Mouse (Mus musculus) lung, postnatal 25 days (tissue): Measurements from ENCODE around the gene Cd200.
"Not testable (repeated sequence)": the region's sequence is repeated elsewhere in the genome, so short reads cannot be mapped to it uniquely, and the experiment has no call there.

Source experiments
- DNase-seq: peaks from one replicate; pipeline ENCODE4 v3.0.0; 2022; ENCODE audit warnings: low spot score

The Cd200 gene

GRCm38 (mm10) chr16:45377332-45377731 is 31.5 kb downstream of the Cd200 start:
- DNase-seq, result no peak

GRCm38 (mm10) chr16:45376812-45377211 is 32.0 kb downstream of the Cd200 start:
- no peak for DNase-seq

DNA sequence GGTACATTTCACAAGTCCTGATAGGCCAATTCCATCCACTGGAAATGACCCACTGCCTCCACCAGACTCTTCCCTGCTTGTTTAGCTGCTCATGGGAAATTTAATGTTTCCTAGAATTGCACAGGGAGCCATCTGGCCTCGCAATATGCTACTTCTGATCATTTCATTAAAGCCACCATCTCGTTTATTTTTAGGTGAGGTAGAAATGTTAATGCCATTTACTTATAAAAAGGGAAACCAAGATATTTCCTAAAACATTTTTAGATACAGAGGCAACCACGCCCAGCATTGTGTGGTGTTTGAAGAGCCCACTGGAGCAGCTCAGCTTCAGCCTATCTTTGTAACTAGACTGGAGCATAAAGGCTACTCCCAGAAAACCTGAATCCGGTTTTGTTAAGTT is 32.6 kb downstream of the Cd200 start:
- DNase-seq, result no peak

- DNase-seq, result no peak
These were observed 33.2 kb downstream of the Cd200 start for GRCm38 (mm10) chr16:45375506-45376225.

DNA sequence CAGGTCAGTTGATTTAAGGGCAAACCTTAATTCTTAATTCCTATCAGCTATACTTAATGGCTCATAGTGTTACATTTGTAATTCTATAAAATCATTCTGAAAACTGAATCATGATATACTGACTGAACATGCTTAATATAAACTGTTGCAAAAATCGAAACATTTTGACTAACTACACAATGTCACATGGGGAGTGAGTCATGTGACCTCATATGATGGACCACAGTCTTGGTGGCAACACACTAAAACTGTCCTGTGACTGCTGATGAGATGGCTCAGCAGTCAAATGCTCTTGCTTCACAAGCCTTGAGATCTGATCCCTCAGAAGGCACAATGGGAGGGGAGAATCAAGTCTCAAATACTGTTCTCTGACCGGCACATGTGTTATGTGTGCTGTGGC is 34.8 kb downstream of the Cd200 start:
- no peak for DNase-seq

- no peak for DNase-seq
These were observed 37.8 kb downstream of the Cd200 start for GRCm38 (mm10) chr16:45371076-45371475.

- no peak for DNase-seq
These were observed 39.4 kb downstream of the Cd200 start for GRCm38 (mm10) chr16:45369285-45369965.

- DNase-seq, result no peak
These were observed 42.7 kb downstream of the Cd200 start for GRCm38 (mm10) chr16:45366111-45366510.

GRCm38 (mm10) chr16:45365353-45365752 is 43.5 kb downstream of the Cd200 start:
- DNase-seq, result no peak

DNA sequence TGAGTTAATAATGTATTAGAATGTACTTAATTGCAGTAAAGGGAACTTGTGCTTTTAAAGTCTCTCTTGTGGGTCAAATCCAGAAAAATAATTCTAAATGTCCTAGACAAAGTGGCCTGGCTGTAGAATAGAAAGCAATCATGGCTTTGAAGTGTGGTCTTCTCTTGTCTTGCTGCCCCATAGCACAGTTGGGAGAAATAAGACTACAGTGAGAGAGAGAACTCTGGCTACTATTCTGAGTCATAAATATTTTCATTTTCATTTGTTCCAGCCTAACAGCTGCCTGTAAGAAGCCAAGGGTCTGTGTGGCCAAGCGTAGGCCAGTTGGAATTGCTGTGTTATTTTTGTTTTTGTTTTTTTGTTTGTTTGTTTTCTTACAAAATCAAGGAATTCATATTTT is 44.2 kb downstream of the Cd200 start:
- no peak for DNase-seq

GRCm38 (mm10) chr16:45363480-45364045 is 45.3 kb downstream of the Cd200 start:
- no peak for DNase-seq

GRCm38 (mm10) chr16:45361450-45361849 is 47.4 kb downstream of the Cd200 start:
- no peak for DNase-seq

- not testable (repeated sequence) for DNase-seq
These were observed 50.4 kb downstream of the Cd200 start for GRCm38 (mm10) chr16:45358441-45358840.

DNA sequence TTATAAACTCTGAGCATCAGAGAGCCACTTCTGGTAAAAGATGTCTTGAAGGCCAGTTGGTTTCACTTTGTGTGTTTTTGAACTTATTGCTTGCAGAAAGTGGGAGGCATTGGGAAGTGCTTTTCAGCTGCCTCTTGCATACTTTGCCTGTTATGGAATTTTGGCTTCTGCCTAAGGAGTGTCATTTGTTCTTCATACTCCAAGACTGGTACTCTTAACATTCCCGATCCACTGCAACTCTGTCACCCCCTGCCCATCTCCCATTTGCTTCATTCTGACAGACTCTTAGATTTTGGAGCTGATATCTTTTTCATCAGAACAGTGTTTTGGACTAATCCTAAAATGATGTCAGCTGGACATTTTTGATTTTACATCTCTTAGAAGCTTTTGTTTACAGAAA is 51.7 kb downstream of the Cd200 start:
- DNase-seq, result no peak

- DNase-seq, result no peak
These were observed 56.0 kb downstream of the Cd200 start for GRCm38 (mm10) chr16:45352875-45353274.

DNA sequence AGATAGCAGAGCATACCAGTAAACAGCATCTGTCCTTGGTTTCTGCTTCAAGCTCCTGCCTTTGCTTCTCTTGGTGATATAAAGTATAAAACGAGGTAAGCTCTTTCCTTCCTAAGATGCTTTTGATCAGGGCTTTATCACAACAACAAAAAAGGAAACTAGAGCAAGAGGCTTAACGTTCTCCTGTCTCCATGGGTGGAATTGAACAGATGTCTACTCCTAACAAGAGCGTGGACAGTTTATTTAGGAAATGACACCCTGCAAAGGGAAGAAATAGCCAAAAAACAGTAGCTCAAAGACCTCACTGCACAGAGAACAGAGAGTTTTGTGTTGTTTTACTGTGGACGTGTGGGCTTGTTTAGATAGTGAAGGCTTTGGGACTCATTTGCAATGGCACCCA is 58.1 kb downstream of the Cd200 start:
- DNase-seq, result no peak

GRCm38 (mm10) chr16:45349523-45350298 is 59.1 kb downstream of the Cd200 start:
- DNase-seq, result peak; percentile 59

DNA sequence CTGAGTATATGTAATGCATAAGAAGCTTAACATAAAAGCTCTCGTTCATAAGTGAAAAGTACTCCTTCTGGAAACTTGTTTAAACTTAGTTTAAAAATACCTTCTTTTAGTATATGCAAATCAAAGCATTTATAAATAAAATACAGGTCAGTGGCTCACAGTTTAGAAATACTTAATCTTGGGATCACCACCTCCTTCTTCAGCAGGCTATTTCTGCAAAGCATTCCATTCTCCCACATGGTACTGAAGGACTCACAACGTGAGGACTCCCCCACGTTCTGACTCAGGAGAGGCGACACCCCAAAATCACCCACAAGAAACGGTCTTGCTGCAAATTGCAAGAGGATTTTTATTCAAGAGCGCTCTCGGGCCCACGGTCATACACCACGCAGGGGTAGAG is 60.6 kb downstream of the Cd200 start:
- DNase-seq, result not testable (repeated sequence)

DNA sequence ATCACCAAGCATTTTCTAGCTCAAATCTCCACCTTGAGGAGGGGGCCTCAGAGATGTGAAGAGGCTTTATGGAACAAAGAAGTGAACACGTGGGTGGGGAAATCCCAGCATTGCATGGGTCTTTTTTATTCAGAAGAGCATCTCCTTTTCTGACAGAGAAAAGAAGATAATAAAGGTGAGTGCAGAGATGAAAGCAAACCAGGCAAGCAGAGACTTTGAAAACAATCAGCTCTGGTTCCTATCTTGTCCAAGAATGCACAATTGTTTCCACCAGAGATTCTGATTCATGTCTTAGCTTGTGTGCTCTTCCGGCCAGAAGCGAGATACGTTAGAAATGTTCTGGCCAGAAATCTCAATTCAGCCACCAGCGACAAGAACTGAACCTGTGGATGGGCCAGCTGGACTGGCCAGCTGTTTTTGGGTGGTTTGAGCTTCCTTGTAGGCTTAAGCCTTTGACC is 61.9 kb downstream of the Cd200 start:
- DNase-seq, result no peak

DNA sequence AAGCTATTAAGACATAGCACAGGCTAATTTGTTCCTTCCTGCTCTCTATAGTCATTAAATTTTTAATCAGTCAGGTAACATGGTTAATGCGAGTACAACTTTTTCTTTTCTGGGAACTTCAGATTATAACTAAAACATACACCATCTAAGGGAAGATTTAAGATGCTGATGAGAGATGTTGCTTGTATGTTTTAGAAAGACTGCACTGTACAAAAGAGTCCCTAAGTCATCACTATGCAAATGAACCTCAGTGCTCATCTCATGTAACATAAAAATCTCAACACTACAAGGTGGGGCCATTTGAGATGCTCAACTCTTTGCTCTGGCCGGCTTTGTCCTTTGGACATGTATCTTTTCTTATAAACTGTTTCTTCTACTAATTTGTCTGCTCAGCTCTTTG is 62.5 kb downstream of the Cd200 start:
- DNase-seq, result no peak

DNA sequence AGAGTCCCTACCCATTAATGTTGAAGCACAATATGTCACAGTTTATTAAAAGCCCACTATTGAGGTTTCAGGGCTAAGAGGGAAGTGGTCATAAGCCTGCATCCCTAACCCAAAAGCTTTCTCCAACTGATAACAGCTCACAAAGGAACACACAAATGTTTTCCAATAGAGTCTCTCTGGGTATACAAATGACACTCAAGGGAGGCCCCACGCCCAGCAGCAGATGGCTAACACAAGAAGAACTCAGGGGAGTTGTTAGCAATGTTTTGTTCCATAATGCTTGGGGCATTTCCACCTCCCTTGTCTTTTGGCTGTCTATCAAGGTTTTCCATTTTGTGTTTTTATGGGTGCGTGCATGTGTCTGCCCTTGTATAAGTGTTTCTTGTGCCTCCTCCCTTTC is 64.0 kb downstream of the Cd200 start:
- peak; percentile 26 for DNase-seq

GRCm38 (mm10) chr16:45336478-45336877 is 72.4 kb downstream of the Cd200 start:
- DNase-seq, result no peak

- no peak for DNase-seq
These were observed 74.0 kb downstream of the Cd200 start for GRCm38 (mm10) chr16:45334891-45335290.
